Mouse (Mus musculus): ENCODE measurements around the gene Ccdc33. TPM values are rescaled to one million over a fixed set of nuclear protein-coding genes. Genes with fewer than 3 reads are reported as not detected.

Ccdc33 gene
- polyA plus RNA-seq, 1 experiment: 0.59 TPM

DNA sequence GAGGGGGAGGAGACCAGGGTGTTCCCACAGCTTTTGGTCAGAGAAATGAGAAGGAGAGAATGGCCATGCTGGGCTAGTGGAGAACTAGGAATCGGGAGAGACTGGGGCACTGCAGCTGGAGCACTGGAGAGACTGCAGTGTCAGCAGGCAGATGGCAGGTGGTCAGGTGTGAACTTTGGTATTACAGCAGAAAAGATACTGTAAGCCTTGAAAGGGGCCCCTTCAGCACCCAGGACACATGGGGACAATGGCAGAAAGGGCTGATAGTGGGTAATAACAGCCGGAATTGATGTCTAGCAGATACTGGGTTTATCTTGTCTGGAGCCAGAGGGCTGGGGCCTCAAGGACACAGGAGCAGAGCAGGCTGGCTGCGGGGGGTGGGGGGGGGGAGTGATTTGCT lies 139.8 kb downstream of the Ccdc33 start:
- no peaks in the 10 kb centered on the region for H3K4me1 ChIP-seq (ENCODE audit: control insufficient read depth, insufficient read depth, low read length)
- no peak overlapping the region for H3K4me3 ChIP-seq (replicated peaks; ENCODE audit: insufficient read depth, low read depth, low read length)
- WGBS: 79% methylated on average over 3 of the region's 3 CpGs
- H3K27ac ChIP-seq (ENCODE audit: insufficient read depth, low read length): no peak overlapping the region
- TF ChIP-seq POLR2A (IDR thresholded peaks at IDR 0.05; ENCODE audit: borderline replicate concordance, insufficient read depth, low read length) (no peak), CTCF (IDR thresholded peaks at IDR 0.05; ENCODE audit: borderline replicate concordance, insufficient read depth, low read depth, low read length) (no peak)
- no peak for DNase-seq
- H3K27me3 ChIP-seq (ENCODE audit: control insufficient read depth, insufficient read depth, low read length): no peaks in the 10 kb centered on the region

Other genes with a start within 250 kb of the Ccdc33 start
- 133 and 140 TPM in 2 replicates for gene Ubl7, start 207.8 kb downstream of the Ccdc33 start, polyA plus RNA-seq (2012; rRNA removed)
- gene Sema7a, start 178.7 kb downstream of the Ccdc33 start, polyA plus RNA-seq (2012; rRNA removed): 177 and 189 TPM in 2 replicates
- 3.6 and 3.7 TPM in 2 replicates for gene Cyp11a1, start 112.4 kb downstream of the Ccdc33 start, polyA plus RNA-seq (2012; rRNA removed)
- 2.8 and 3.9 TPM in 2 replicates for gene Stra6, start 55.0 kb downstream of the Ccdc33 start, polyA plus RNA-seq (2012; rRNA removed)
- 6.4 and 12.2 TPM in 2 replicates for gene Islr, start 85.5 kb upstream of the Ccdc33 start, polyA plus RNA-seq (2012; rRNA removed)
- gene Islr2, start 85.5 kb upstream of the Ccdc33 start, polyA plus RNA-seq (2012; rRNA removed): 1.1 and 1.6 TPM in 2 replicates
- gene Pml, start 131.0 kb upstream of the Ccdc33 start, polyA plus RNA-seq (2012; rRNA removed): 9.9 and 12.2 TPM in 2 replicates
- gene Stoml1, start 134.3 kb upstream of the Ccdc33 start, polyA plus RNA-seq (2012; rRNA removed): 98.3 and 99.1 TPM in 2 replicates
- gene Loxl1, start 194.4 kb upstream of the Ccdc33 start, polyA plus RNA-seq (2012; rRNA removed): 2.3 and 2.7 TPM in 2 replicates

Data from cerebellum, adult 2 months (tissue).